Mouse (Mus musculus) mouse trophoblast stem cell (cell line): ENCODE data around the gene Tbc1d14.

Experiments
- in situ Hi-C, 2 experiments: fragments of 300-500 bp; cut with MseI, MboI; formaldehyde crosslinking; loops; 2 replicates in 1 of 2; 3 replicates in 1 of 2; pipeline ENCODE4 v1.15.1; 2025

Gene Tbc1d14

DNA sequence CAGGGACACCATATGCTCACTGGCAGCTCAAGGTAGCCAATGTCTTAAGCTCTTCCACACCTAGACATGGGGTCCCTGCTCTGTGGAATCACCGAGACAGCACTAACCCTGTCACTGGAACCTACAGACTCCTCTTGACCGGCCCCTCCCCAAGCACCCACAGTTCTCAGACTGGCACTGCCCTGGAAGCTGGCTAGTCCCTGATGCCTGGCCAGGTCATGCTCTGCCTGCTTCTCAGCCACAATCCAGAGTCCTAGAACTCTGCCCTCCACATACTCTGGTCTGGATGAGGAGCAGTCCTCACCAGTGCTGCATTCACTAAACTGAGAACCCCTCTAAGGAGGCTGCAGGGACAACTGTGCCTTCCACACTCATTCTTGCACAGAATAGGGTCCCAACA is 82.1 kb downstream of the Tbc1d14 start:
- in situ Hi-C loops = no loop called here

DNA sequence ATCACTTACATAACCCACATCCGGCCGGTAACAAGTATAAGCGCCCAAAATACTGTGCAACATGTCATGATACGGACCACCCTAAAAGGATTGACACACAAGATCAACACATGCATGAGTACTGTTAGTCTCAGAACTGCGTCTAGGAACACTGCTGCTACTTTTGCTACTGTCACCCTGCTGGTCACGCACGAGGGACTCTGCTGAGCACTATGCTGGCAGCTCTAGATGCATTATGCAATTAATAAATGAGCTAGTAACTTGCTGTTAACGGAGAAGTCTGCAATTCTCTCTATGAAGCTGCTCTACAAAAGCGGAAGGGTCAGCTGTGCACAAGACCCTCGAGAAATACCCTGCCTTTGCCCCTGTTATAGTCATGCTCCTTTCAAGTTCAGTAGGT is 84.7 kb downstream of the Tbc1d14 start:
- in situ Hi-C loops = no loop called here

DNA sequence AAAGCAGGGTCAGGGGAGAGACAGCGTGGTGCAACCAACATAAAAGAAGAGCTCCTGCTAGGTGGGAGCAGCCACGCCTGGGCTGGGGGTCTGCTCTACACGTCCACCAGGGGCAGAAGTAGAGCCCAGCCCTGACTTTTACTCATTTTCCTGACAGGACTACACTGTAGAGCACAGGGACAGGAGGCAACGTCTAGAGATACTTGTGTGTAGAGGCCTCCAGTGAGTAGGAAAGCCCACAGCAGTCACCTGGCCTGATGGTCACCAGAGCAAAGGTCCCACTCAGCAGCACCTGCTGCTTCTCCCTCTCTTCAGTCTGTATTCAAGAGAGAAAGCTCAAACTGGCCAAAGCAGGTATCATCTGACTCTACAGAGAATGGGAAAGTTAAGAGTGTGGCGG is 87.4 kb downstream of the Tbc1d14 start:
- in situ Hi-C loops = no loop called here

DNA sequence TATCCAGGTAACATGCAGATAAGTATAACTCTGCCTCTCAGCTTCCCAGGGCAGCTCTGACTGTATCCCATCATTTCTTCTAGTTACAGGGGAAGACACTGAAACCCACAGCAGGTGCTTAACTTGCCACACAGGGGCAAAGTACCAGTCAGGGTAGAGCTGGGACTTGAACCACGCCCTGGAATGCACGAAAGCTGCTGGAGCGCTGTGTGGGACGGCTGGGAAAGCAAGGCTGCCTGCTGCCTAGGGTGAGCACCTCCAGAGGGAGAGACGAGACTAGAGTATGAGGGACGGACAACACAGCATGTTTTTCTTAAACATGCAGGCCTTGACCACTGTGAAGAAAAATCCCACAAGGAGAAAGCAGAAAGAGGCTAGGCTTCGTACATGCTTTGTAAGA is 87.8 kb downstream of the Tbc1d14 start:
- in situ Hi-C loops = no loop called here

DNA sequence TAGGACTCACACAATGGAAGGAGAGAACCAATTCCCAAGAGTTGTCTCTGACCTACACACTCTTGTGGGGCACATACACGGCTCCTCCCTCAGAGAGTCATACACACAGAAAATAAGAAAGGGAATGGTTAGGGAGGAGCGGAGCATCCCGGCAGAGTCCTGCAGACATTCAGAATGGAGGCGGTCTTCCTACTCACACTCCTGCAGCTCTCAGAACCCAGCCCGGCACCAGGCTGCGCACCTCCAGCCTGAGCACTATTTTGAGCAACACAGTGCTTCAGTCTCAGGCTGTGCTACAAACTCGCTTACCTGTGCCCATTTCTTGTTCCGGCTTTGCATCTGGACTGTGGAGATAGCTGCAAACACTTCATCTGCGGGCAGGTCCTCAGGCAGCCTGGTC is 98.4 kb downstream of the Tbc1d14 start:
- in situ Hi-C loops = no loop called here

DNA sequence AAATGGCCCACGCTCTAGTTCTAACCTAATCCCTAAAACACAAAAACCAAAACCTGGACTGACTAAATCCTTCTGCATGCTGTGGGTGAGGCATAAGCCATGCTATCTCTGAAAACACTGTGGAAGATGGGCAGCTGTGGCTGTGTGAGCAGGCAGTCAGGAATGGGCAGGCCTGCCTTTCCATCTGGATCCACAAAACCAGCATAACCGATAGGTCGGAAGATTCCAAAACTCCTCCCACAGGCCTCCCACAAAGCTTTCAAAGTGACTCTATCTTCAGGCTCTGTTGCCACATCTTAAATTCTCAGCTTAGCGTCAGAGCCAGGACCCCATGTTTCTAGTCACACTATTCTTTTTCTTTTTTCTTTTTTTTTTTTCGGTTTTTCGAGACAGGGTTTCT is 99.2 kb downstream of the Tbc1d14 start:
- in situ Hi-C loops = no loop called here

DNA sequence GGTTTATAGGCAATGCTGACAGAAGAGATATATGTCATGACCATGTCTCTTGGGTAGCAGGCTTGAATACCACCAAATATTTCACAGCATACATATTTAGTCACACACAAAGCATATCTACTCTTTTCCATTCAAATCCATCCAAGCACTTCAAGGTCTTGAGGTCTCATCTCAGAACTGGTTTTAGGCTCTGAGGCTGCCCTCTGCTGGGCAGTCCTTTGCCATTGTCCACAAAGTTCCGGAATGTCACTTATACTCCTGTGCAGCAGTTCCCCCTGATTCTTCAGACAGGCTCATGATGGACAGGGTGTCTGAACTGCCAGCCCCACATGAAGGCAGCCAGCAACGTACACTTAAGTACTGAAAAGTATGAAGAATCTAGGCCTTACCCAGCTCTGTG is 103.9 kb downstream of the Tbc1d14 start:
- in situ Hi-C loops = no loop called here

DNA sequence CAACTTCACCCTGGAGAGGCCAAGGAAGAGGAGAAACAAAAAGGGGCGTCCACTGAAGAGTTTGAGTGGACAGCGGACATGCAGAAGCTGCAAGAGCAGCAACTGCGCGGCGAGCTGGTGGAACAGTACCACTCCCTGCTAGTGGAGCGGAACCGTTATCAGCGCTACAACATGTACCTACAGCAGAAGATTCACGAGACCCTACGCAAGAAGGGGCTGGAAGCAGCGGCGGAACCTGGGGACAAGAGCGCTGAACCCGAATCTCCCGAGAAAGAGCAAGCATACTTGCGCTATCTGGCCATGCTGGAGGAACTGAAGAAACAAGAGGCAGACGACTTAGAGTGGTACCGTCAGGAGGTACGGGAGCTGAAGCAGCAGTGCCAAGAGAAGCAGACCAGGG is 107.8 kb downstream of the Tbc1d14 start:
- in situ Hi-C loops = no loop called here

DNA sequence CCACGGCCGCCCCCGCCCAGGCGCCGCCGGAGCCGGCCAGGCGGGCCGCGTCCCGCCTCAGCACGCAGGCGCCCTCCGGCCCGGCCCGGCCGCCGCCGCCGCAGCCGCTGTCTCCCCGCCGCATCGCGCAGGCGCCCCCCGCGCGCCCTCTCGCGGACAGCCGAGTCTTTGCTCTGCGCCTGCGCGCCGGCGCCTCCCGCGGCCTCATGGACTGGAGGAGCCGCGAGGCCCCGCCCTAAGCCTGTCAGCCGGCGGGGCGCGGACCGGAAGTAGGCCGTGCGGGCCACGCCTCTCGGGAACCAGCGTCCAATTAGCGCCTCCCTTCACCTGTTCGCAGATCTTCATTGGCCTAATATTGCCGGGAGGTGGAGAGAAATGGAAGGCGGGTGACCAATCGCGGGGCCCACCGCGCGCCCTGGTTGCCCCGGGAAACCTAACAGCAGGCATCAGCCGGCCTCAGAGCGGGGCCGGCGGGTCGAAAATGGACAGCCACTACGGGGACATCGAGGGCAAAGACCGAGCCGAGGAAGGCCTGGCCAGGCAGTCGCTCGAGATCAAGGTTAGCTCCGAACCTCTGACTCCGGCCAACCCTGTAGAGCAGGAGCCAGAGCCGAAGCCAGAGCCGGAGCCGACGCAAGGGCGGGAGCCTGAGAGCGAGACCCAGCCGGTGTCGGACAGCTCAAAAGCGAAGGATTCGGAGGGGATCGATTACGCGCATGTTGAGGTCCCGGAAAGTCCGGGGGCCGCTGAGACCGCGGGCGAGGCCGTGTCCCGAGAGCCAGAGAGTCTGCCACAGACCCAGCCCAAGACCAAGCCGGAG is 108.7 kb downstream of the Tbc1d14 start, which contains the start of the genes Tada2b and Ccdc96:
Gene Tada2b, minus strand, starts transcription at position 115 of the 820 bp plus-strand sequence.
Gene Ccdc96, plus strand, starts transcription at position 418 of the 820 bp plus-strand sequence.
- in situ Hi-C loops = no loop called here

DNA sequence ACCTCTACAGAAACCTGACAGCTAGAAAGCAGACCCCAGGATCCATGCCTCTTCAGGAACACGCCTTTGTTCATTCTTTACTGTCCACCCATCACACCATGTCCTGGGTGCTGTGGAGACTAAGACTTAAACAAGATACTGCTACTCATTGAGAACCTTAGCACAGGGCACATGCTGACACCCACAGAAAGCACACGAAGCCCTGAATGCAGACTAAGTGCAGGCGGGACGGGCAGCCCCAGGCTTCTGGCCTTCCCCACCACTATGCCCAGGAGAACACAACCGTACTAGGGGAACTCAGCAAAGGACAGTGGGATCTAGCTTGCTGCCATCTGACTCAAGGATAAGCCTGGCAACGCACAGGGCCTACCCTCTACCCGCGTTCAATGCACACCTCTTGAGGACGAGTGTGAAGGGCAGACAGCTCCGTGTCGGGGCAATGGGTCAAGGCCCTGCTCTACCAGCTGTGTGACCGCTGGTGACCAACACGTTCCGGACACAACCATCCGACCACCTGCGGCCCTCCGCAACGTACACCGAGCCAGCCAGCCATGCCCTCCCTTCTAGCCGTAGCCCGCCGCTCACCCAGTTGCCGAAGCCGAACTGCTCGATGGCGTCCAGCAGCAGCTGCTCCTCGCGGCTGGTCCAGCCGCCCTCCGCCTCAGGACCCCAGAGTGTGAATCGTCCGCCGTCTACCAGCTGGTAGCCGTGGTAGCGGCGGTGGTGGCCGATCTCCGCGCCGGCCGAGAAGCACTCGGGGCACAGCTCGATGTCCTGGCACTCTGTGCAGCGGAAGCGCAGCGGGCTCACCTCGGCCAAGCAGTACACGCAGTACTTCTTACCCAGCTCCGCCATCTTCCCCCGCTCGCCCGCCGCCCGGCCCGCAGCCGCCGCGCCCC is 109.6 kb downstream of the Tbc1d14 start:
- in situ Hi-C loops = no loop called here

DNA sequence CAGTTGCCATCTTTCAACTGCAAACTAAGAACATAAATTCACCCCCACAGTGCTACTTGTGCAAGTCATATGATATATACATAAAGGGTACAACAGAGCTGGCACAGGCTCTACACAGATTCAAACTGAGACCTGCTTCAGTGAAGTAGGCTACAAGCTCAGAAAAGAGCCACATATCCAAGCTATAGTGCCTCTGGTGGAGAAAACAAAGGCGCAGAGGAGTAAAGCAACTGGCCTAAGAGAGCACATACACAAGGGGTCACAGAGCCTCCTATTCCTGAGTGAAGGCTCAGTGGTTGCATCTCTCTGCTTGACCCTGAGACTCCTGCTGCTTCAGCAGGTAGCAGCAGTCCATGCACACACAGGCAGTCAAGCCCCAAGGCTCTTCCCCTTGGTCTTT is 112.0 kb downstream of the Tbc1d14 start:
- in situ Hi-C loops = no loop called here

DNA sequence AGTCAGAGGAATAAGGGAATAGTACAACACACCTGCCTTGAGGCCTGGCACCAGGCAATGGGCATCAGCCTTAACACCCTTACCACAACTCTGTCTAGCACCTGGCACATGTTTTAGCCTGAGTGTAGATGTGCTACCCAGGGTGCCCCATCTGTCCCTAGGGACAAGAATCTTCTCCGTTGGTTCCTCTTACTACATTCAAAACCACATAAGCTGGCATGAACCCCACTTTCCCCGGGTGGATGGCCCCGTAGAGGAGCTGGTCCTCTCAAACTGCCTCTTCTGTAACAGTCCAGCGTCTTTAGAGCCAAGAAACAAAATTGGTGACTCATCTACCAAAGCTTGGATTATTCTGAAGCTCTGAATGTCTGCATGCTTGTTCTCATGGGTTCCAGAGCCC is 112.7 kb downstream of the Tbc1d14 start:
- in situ Hi-C loops = no loop called here

DNA sequence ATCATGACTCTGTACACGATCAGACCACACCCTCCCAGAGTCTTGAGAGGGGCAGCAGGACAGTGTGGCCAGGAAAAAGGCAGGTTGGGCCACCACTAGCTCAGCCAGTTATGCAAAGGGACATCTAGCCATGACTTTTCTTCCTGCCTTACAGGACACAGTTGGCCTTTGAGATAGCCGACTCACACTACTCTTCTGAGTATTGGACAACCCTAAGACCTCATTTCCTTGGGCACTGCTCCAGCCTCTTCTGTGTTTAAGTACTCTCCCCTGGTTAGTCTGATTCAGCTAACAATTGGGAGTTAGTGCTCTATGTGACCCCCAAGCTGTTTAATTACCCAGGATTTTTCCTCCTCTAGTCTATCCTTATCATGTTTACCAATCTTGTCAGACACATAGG is 113.3 kb downstream of the Tbc1d14 start:
- in situ Hi-C loops = no loop called here

DNA sequence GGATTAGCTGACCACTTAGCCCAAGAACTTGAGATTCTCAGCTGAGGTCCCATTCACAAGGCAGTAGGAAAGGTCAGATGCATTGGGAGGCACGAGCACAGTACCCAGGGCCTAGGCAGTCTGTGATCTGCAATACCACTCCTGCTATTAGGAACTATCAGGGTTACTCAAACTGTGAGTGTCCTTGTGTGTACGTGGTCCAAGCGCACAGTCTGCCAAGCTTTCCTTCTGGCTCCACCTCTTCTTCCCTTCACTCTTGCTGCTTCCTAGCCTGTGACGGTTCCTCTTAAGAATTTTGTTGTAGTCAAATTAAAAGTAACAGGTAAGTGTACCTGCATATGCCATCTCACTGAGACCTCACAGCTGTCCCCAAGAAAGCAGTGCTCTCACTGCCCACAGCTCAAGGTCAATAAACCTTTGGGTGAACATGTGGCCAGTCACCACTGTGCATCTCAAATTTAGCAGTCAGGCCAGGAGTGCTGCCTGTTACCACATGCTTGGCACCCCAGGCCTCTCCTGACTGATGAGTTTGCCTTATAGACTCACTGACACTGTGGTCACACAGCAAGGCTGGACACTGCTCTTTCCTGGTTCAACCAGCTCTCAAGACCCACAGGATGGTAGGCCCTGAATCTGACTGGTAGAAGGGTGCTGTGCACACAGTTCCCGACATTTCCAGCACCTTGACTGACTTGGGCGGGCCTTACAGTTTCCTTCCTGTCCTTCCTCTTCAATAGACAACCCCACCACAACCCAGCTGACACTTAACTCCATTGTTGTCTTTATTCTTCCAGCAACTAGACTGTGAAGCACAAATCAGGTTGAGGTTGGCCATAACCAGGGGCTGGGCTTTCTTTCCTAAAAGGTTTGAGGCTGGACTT is 114.3 kb downstream of the Tbc1d14 start:
- in situ Hi-C loops = no loop called here

DNA sequence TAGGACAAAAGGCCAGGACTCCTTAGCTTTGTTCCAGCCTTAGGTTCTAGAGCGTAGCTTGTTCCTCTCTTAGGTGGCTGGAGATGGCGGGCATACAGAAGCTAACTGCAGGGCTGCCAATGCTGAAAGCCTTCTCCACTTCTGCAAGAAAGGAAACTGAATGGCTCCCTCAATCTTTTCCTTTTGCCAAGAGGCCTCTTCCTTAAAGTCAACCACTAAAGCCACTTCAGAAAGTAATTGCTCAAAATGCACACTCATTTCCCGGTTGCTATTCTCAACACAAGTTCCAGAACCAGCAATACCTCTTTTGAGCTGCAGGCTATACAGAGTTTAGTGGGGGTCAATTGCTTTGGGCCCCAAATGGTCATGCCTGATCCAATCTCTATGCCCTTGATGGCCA is 115.6 kb downstream of the Tbc1d14 start:
- in situ Hi-C loops = no loop called here

DNA sequence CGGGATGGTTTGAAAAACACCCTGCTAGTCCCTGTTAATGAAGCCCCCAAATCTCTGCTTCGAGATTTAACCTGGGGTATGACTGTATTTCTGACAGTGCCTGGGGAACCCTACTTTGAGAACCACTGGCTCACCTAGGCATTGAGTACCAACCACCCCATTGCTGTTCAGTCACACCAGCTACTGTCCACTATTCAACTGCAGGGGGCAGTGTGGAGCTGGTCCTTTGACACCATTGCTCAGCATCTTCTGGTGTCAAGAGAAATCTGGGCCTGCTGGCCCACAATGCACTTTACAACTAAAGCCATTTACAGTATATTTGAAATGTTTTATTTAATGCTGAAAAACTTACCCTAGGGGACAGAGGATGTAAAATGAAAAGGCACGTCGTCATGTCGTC is 118.8 kb downstream of the Tbc1d14 start:
- in situ Hi-C loops = no loop called here

DNA sequence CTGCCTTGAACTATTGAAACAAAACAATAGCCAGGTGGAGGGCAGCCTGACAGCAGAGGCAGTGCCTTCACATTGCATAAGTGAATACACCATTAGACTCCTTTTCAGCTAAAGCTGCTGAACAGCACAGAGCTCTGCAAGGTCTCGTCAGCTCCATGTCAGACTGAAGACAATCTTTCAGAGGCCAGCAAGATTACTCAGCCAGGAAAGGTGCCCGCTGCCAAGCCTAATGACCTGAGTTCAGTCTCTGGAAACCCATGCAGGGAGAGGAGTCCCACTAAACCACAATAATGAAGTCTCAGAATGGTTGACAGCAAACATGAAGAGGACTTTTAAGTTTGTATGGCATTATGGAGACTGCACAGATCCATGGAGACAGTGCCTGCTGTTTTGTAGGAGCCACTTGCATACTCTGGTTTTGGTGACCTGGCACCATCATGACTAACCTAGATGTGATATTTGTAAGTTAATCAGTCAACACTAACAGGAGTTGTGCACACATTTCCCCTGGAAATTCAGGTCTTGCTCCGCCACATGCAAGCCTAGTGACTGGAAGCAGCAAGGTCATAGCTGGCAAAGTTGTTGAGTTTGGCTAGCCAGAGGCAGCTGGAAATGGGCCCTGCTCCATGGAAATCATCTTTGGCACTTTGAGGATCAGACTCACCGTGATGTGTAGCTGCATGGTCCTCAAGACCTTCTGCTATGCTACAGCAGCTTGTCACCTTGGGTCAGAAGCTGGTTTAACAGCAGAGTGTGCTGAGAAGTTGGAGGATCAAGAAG is 120.0 kb downstream of the Tbc1d14 start:
- in situ Hi-C loops = no loop called here

DNA sequence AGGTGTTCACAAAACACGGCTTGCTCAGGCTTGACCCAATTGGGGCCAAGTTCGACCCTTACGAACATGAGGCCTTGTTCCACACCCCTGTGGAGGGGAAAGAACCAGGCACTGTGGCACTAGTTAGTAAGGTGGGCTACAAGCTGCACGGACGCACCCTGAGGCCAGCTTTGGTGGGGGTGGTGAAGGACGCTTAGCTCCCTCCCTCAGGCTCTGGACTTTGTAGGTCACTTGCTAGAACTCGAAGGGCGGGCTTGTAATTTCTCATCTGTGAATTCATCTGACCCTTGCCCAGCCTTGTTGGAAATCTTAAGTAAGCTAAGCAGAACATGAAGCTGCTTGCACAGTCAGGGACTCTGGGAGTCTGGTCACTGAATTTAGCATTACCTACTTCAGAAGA is 121.9 kb downstream of the Tbc1d14 start:
- in situ Hi-C loops = no loop called here

DNA sequence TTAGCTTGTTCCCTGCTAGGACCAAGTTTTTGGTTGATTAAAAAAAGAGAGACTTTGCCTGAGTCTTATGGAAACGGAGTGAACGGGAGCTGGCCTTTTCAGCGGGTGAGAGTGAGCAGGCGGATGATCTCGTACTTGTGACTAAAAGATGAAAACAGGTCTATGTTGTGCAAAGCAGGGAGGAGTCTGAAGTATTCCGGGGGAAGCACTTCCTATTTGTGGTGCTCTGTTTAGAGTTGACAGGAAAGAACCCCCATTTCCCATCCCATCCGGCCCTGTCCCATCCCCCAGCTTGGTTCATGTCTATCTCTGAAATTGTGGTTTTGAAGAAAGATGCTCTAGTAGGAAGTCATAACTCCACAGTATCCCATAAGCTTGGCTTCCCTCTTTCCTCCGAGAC is 127.2 kb downstream of the Tbc1d14 start:
- in situ Hi-C loops = loop anchor here in 1 of 2 experiments (10.0 kb wide), 1 partner anchor 279 kb away; the partner anchor contains the start of gene Bloc1s4
